Mouse (Mus musculus) olfactory bulb, adult 2 months (tissue): ENCODE measurements around the gene Chst15.

Source experiments
- CTCF ChIP-seq: fragments of 200-500 bp; IDR thresholded peaks from 2 replicates; pipeline ENCODE4 v1.5.1; 2012; ENCODE audit warnings: low read depth, mild to moderate bottlenecking, low read length, moderate library complexity; ENCODE audit not compliant: insufficient read depth
- POLR2A ChIP-seq: fragments of 200-500 bp; IDR thresholded peaks from 2 replicates; pipeline ENCODE4 v1.6.1; 2012; ENCODE audit warnings: mild to moderate bottlenecking, low read depth, low read length, moderate library complexity; ENCODE audit not compliant: insufficient read depth

- TF ChIP-seq CTCF (no peak), POLR2A (no peak)
These were observed 34.9 kb downstream of the Chst15 start for GRCm38 (mm10) chr7:132282161-132282560.
